Comparison of ENCODE assay signal across 28 mouse cellular contexts in the genomic region with DNA sequence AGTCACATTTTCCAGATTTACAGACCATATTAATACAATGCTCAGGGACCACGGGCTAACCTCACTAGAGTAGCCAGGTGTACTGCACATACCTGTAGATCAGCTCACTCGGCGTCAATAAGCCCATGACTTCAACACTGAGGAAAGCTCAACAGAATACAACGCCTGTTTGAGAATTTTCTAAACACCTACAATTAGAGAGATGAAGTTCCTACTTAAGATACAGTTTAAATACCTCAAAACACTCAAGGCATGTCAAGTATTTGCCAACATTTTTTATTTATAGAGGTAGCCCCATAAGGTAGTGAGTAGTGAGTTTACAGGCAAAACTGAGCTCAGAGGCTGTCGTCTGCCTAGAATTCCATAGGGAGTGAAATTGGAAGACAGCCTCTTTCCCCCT.
"Had no signal": no experiment of that assay in that cellular context is flagged by ENCODE, and none has a peak within 500 bp of the region (broad histone marks: within the 10 kb centered on the region; RNA-seq: fewer than 3 reads in every experiment).

No protein-coding gene starts in this region.

- DNase-seq: cerebellum, adult 18-20 months; cerebellum, adult 2 months; cerebellum, adult 8-10 months; cerebellum, adult 9-10 months; cerebellum, adult 9-11 months; cerebellum, postnatal 10 days; cerebellum, postnatal 14 days; cerebellum, postnatal 25 days; cerebellum, postnatal 36 days; embryo, embryonic 11 days; forebrain, postnatal 0 days; gastrocnemius, adult 2 months; gastrocnemius, postnatal 10 days; gastrocnemius, postnatal 14 days; gastrocnemius, postnatal 25 days; gastrocnemius, postnatal 36 days; heart, adult 18-20 months had no signal

- ATAC-seq: forebrain, embryonic 13.5 days; forebrain, embryonic 14.5 days; forebrain, embryonic 15.5 days; forebrain, embryonic 16.5 days; forebrain, postnatal 0 days had no signal

- H3K9ac ChIP-seq: embryonic facial prominence, embryonic 12.5 days; embryonic facial prominence, embryonic 13.5 days; embryonic facial prominence, embryonic 15.5 days; forebrain, embryonic 12.5 days; forebrain, embryonic 13.5 days; forebrain, embryonic 15.5 days; forebrain, postnatal 0 days had no signal

- H3K4me3 ChIP-seq: embryonic facial prominence, embryonic 10.5 days; embryonic facial prominence, embryonic 12.5 days; embryonic facial prominence, embryonic 13.5 days; embryonic facial prominence, embryonic 15.5 days; erythroblast, embryonic 14.5 days; forebrain, embryonic 10.5 days; forebrain, embryonic 12.5 days; forebrain, embryonic 13.5 days; forebrain, embryonic 15.5 days; gastrocnemius, adult 2 months had no signal

- H3K4me2 ChIP-seq: embryonic facial prominence, embryonic 12.5 days; embryonic facial prominence, embryonic 13.5 days; embryonic facial prominence, embryonic 15.5 days; forebrain, embryonic 12.5 days; forebrain, embryonic 13.5 days; forebrain, embryonic 15.5 days had no signal

- H3K4me1 ChIP-seq: embryonic facial prominence, embryonic 10.5 days; embryonic facial prominence, embryonic 12.5 days; embryonic facial prominence, embryonic 13.5 days; embryonic facial prominence, embryonic 15.5 days; forebrain, embryonic 10.5 days; forebrain, embryonic 12.5 days; forebrain, embryonic 13.5 days; forebrain, embryonic 15.5 days had no signal

- H3K9me3 ChIP-seq: embryonic facial prominence, embryonic 10.5 days; embryonic facial prominence, embryonic 12.5 days; embryonic facial prominence, embryonic 13.5 days; embryonic facial prominence, embryonic 15.5 days; forebrain, embryonic 10.5 days; forebrain, embryonic 12.5 days; forebrain, embryonic 13.5 days; forebrain, embryonic 15.5 days had no signal

- H3K27ac ChIP-seq: embryonic facial prominence, embryonic 10.5 days; embryonic facial prominence, embryonic 12.5 days; embryonic facial prominence, embryonic 13.5 days; embryonic facial prominence, embryonic 15.5 days; forebrain, embryonic 10.5 days; forebrain, embryonic 12.5 days; forebrain, embryonic 13.5 days; forebrain, embryonic 15.5 days; gastrocnemius, adult 2 months had no signal

- H3K27me3 ChIP-seq: embryonic facial prominence, embryonic 12.5 days; embryonic facial prominence, embryonic 13.5 days; embryonic facial prominence, embryonic 15.5 days; forebrain, embryonic 12.5 days; forebrain, embryonic 13.5 days; forebrain, embryonic 15.5 days had no signal
